Mouse (Mus musculus) midbrain, embryonic 12.5 days (tissue): ENCODE data around the gene Bicd2. TPM values are rescaled to one million over a fixed set of nuclear protein-coding genes. Genes with fewer than 3 reads are reported as not detected.

ENCODE experiments used
- ATAC-seq: fragments of 200-750 bp; cut with Nextera tagmentation; 2 replicates; pipeline ENCODE4 v1.8.0; 2017; ENCODE audit warnings: low read depth, moderate TSS enrichment, moderate library complexity; ENCODE audit not compliant: low FRiP score
- H3K27ac ChIP-seq: fragments of 300-500 bp; sonication (generic); replicated peaks from 2 replicates; pipeline ENCODE4 v1.5.1; 2016; ENCODE audit warnings: mild to moderate bottlenecking
- H3K27me3 ChIP-seq: fragments of 300-500 bp; sonication (generic); 2 replicates; pipeline ENCODE4 v1.6.1; 2016; ENCODE audit warnings: mild to moderate bottlenecking
- H3K36me3 ChIP-seq: fragments of 300-500 bp; sonication (generic); 2 replicates; pipeline ENCODE4 v1.6.1; 2016
- H3K4me1 ChIP-seq: fragments of 300-500 bp; sonication (generic); 2 replicates; pipeline ENCODE4 v1.6.1; 2016
- H3K4me2 ChIP-seq: fragments of 300-500 bp; sonication (generic); replicated peaks from 2 replicates; pipeline ENCODE4 v1.6.1; 2016; ENCODE audit warnings: mild to moderate bottlenecking, moderate library complexity
- H3K4me3 ChIP-seq: fragments of 300-500 bp; sonication (generic); 2 replicates; pipeline ENCODE4 v1.5.1; 2016; ENCODE audit warnings: mild to moderate bottlenecking
- H3K9ac ChIP-seq: fragments of 300-500 bp; sonication (generic); replicated peaks from 2 replicates; pipeline ENCODE4 v1.6.1; 2016; ENCODE audit warnings: mild to moderate bottlenecking, moderate library complexity
- H3K9me3 ChIP-seq: fragments of 300-500 bp; sonication (generic); 2 replicates; pipeline ENCODE4 v1.6.1; 2016; ENCODE audit warnings: mild to moderate bottlenecking
- WGBS: fragments of 180-500 bp; shearing (Covaris S2); methylation state at CpG from one replicate; pipeline ENCODE4 v1.1.7; 2016; 5-methylcytosine and 5-hydroxymethylcytosine counted together
- polyA plus RNA-seq: library from polyadenylated mRNA; unstranded; fragments of >200 nt; fragmentation: Nextera tagmentation; extraction: Ambion mirVana; gene quantifications from 2 replicates; pipeline ENCODE4 v1.2.1, GENCODE M21; 2016

The Bicd2 gene
- polyA plus RNA-seq, 1 experiment from 2014 or later: 36.7 TPM

DNA sequence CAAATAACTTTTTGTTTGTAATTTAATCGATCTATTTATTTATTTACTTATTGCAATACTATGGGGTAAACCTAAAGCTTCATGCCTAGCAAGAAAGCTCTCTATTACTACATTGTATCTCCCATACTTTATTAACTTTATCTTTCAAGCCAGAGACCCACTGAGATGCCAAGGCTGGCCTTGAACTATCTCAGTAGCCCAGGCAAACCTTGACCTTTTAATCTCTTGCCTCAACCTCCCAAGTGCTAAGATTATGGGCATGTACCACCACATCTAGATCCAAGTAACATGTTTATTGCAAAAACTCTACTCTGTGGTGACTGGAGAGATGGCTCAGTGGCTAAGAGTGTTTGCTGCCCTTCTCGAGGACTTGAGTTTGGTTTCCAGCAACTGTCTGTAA is 8.1 kb upstream of the Bicd2 start:
- no peak for ATAC-seq
- Histone ChIP-seq H3K9me3 (no peaks in the 10 kb centered on the region), H3K4me2 (no peak overlapping the region), H3K36me3 (no peaks in the 10 kb centered on the region), H3K27me3 (no peaks in the 10 kb centered on the region), H3K9ac (no peak overlapping the region), H3K4me1 (no peaks in the 10 kb centered on the region), H3K4me3 (no peak overlapping the region), H3K27ac (no peak overlapping the region)
- WGBS: 79% methylated on average over 2 of the region's 2 CpGs

DNA sequence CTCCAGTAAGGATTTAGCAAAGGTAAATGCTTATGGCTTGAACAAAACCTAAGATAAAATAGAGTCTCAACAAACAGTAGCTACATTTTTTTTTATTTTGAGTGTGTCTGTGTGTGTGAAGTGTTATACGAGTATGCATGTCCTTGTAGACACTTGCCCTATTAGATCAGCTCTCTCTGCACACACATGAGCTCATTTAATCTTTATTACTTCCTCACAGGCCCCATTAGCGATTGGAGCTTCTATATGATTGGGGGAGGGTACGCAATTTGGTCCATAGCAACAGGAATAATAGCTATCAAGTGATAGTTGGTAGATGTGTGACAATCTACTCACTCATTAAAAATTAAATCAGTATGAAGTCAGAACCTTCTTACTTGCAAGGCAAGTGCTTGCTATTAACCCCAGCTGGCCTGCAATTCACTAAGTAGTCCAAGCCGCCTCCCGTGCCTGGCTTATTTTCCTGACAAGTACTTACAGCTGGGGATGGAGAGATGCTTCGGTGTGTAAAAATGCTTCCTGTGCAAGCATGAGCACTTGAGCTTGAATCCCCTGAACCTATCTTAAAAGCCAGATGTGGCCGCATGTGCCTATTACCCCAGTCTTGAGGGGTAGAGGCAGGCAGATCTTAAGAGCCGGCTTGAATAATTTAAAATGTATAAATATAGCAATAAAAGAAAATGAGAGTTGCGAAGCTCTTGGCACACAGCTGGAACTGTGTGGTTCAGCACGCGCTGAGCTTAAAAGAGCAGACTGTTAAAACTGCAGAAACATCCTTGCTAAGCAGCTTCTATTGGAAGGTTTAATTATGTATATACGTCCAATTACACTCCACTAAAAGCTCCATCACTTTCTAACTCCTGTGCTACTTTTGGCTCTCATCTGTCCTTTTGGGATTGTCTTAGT is 6.1 kb upstream of the Bicd2 start:
- Histone ChIP-seq H3K27ac (no peak overlapping the region), H3K4me3 (no peak overlapping the region), H3K27me3 (no peaks in the 10 kb centered on the region), H3K4me1 (peaks cover 4% of the 10 kb centered on the region), H3K9ac (no peak overlapping the region), H3K36me3 (no peaks in the 10 kb centered on the region), H3K9me3 (no peaks in the 10 kb centered on the region), H3K4me2 (no peak overlapping the region)
- ATAC-seq: no peak
- WGBS: 89% methylated on average over 12 of the region's 12 CpGs

DNA sequence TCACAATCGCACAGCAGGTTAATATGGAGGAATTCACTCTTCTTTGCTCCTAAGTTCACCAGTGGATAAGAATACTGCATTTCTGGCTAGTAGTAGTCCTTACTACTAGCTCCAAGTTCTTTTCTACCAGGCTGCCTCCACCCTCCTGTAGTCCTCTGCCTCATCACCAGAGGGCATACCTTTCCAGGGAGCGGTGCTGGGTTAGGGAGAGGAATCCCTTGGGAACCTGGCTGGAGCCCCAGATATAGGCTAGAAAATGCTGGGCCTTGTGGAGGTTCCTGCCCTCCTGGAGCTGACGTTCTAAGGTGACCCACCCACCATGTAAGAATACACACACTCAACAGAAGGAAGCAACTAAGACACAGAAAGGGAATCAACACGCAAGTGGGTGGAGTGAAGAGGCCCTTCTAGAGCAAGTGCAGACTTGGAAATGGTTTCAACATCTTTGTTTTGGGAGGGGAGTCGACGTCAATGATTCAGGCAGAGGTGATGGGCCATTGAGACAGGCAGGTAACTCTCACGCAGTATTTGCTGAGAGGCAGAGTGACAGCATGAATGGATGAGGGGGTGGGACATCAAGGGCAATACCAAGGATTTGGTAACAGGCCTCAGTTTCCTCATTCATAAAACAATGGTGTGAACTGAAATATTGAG is 2.4 kb upstream of the Bicd2 start:
- ATAC-seq: no peak

DNA sequence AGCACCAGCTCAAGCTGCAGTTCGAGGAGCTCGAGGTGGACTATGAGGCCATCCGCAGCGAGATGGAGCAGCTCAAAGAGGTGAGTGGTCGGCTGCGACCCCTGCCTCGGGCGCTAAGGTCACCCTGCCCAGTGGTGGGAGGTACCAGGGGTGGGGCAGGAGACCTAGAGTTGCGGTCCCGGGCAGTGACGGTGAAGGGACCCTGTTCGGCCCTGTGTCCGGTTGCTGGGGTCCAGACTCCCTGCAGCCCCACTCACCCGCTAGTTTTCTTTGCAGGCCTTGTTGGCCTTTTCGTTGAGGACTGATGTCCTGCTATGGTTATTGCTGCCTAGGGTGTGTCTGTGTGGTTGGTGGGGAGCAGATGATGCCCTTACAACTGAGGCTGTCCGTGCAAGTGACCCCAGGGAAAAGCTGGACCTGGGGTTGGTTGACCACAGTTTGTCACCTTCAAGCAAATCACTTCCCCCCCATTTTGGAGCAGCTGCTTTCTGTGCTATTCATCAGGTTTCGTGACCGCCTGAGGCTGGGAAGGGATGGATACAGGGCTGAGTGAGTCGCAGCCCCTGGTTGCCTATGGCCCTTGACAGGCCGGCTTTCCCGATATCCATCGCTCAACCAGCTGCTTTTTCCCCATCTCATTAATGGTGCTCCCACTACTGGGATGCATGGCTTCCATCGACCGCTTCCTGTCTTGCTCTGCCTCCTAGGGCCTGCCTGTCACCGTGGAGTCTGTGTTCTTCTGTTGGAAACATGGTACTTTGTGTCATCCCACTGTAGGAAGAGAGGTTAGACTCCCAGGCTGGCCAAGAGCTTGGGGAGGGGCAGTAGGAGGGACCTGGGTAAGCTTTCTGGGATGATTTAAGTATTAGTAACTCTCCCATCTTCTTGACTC is 692 bp downstream of the Bicd2 start:
- Histone ChIP-seq H3K27me3 (no peaks in the 10 kb centered on the region), H3K9ac (peak overlapping the region; percentile 79), H3K4me1 (peaks cover 47% of the 10 kb centered on the region), H3K36me3 (no peaks in the 10 kb centered on the region), H3K9me3 (no peaks in the 10 kb centered on the region), H3K27ac (peak overlapping the region; percentile 50; the same call in 1 of the 2 replicates), H3K4me3 (peak overlapping the region; percentile 73), H3K4me2 (peak overlapping the region; percentile 79)
- no peak for ATAC-seq
- 12% methylated on average over 25 of the region's 25 CpGs for WGBS

More for the DNA sequence above, 2.4 kb upstream of the Bicd2 start:
- Histone ChIP-seq H3K36me3 (no peaks in the 10 kb centered on the region), H3K4me3 (no peak overlapping the region), H3K4me2 (no peak overlapping the region), H3K27ac (no peak overlapping the region), H3K27me3 (no peaks in the 10 kb centered on the region), H3K9me3 (no peaks in the 10 kb centered on the region), H3K4me1 (peaks cover 30% of the 10 kb centered on the region), H3K9ac (no peak overlapping the region)
- WGBS: 80% methylated on average over 7 of the region's 7 CpGs

DNA sequence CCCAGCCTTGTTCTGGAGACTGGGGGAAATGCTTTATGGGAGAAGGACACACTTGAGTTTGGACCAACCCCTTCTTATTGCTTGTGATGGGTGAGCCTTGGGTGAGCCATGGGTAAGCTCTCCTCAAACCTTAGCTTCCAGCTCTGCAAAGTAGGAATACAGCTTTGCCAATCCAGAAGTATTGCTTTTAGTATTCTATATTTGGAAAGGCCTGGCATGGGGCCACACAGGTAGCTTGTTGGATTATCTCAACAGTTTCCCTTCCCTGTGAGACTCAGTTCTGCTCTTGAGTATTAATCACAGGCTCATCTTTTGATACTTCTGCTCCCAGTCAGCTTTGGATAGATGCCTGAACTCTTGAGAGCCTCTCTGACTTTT is 1.3 kb downstream of the Bicd2 start:
- Histone ChIP-seq H3K4me2 (peak overlapping the region; percentile 79), H3K27ac (no peak overlapping the region), H3K4me3 (peak overlapping the region; percentile 73), H3K27me3 (no peaks in the 10 kb centered on the region), H3K36me3 (no peaks in the 10 kb centered on the region), H3K9me3 (no peaks in the 10 kb centered on the region), H3K4me1 (peaks cover 47% of the 10 kb centered on the region), H3K9ac (peak overlapping the region; percentile 79)
- ATAC-seq: no peak

DNA sequence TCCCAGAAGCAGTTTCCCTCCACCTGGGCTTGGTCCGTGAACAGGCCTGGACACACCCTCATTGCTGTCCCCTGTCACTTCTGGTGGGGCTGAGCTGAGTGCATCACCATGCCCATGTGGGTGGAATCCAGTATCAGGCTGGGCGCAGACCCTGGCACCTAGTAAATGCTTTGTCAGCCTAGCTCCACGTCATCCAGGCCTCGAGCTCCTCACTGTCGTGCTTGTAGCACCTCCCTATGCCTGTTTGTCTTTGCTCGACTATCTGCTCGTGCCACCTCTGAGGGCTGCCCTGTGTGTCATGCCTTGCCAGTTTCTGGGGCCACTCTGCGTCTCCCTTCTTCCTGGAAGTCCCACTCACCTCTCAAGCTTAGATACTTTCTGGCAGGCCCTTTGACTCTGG is 3.2 kb downstream of the Bicd2 start:
- Histone ChIP-seq H3K4me3 (no peak overlapping the region), H3K4me1 (peaks cover 54% of the 10 kb centered on the region), H3K27ac (no peak overlapping the region), H3K9me3 (no peaks in the 10 kb centered on the region), H3K27me3 (no peaks in the 10 kb centered on the region), H3K9ac (no peak overlapping the region), H3K4me2 (no peak overlapping the region), H3K36me3 (no peaks in the 10 kb centered on the region)
- ATAC-seq: no peak
- 96% methylated on average over 8 of the region's 8 CpGs for WGBS

DNA sequence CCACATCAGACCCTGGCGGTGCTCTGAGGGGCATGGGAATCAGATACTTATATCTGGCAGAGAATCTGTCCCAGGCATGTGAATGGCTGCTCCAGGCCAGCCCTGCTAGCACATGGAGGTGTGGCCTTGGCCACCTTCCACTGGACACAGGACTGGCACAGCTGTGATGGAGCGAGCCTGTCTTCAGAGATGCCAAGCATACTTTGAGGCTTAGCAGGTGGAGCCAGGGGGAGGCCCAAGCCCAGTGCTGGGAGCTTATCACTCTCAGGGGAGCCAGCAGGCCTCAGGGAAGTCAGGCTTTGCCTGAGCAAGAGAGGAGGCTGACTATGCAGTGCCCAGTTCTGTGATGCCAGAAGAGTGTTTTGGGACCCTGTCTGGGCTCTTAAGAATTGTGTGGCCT is 4.1 kb downstream of the Bicd2 start:
- peaks cover 49% of the 10 kb centered on the region for H3K4me1 ChIP-seq
- no peak for ATAC-seq
- no peak overlapping the region for H3K9ac ChIP-seq

DNA sequence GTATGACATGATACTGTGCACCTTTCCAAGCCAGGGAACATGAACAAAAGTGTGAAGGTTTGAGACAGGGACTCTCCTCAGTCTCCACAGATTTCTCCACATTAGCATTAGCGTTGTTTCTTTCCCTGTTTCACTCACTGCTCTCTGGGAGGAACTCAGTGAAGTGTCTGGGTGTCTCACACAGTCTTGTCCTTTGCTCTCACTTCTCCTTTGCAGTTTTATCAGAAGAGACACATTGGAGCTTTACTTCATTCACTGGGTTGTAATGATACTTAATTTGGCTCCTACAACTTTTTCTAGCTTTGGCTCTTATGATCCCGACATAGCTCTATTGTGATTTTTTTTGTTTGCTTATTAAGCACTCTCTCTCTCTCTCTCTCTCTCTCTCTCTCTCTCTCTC is 7.1 kb downstream of the Bicd2 start:
- WGBS: 91% methylated on average over 2 of the region's 2 CpGs
- Histone ChIP-seq H3K27ac (no peak overlapping the region), H3K27me3 (no peaks in the 10 kb centered on the region), H3K9me3 (no peaks in the 10 kb centered on the region), H3K4me2 (no peak overlapping the region), H3K4me3 (no peak overlapping the region), H3K36me3 (no peaks in the 10 kb centered on the region), H3K9ac (no peak overlapping the region), H3K4me1 (peaks cover 45% of the 10 kb centered on the region)
- ATAC-seq: no peak

More for the DNA sequence above, 4.1 kb downstream of the Bicd2 start:
- 90% methylated on average over 2 of the region's 2 CpGs for WGBS
- Histone ChIP-seq H3K9me3 (no peaks in the 10 kb centered on the region), H3K27ac (no peak overlapping the region), H3K36me3 (no peaks in the 10 kb centered on the region), H3K4me3 (no peak overlapping the region), H3K27me3 (no peaks in the 10 kb centered on the region), H3K4me2 (no peak overlapping the region)

DNA sequence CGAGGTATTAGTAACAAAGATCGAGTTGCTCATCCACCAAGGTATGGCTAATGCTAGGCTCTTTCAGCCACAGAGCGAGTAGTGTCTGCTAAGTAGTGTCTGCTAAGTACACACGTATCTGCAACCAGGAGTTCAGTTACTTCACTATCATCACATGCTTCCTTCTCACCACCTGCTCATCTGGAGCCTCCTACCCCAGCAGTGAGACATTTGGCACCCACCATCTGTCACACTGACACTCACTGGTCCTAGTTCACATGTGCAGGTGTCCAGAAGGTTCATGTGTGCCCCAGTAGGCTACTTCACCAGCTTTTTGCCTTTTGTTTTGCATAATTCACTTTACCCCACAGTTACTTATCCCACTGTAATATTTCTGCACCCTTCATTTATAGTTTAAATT is 8.0 kb downstream of the Bicd2 start:
- no peak for ATAC-seq
- WGBS: 92% methylated on average over 4 of the region's 4 CpGs
- Histone ChIP-seq H3K9ac (no peak overlapping the region), H3K27me3 (no peaks in the 10 kb centered on the region), H3K4me3 (no peak overlapping the region), H3K36me3 (no peaks in the 10 kb centered on the region), H3K9me3 (no peaks in the 10 kb centered on the region), H3K4me1 (peaks cover 37% of the 10 kb centered on the region), H3K27ac (no peak overlapping the region), H3K4me2 (no peak overlapping the region)

DNA sequence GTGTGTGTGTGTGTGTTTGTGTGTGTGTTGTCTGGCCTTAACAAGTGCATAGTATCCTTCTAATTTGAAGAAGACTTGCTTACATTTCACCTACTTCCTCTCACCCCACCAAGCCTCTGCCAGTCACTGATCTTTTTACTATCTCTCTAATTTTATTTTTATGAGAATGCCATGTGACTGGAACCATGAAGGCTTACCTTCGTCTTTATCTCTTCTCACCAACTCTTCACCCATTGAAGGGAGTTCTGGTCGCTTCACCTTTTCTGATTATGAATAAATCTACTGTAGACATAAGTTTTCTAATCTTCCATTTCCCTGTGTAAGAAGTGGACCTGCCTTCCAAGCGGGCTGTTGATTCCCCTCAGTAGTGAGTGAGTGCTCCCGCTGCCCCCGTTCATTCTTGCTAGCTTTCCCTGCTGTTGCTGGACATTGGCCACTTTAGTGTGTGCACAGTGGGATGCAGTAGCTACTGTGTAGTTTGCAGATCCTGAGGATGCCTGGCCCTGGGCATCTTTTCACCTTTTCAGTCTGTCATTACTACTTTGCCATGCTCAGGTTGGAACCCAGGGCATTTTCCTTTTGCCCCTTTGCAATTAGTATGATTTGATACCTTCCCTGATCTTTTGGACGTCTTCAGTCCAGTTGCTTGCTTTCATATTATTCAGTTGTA is 8.6 kb downstream of the Bicd2 start:
- WGBS: 93% methylated on average over 6 of the region's 6 CpGs
- H3K4me2 ChIP-seq: no peak overlapping the region
- H3K36me3 ChIP-seq: no peaks in the 10 kb centered on the region
- peaks cover 31% of the 10 kb centered on the region for H3K4me1 ChIP-seq
- no peaks in the 10 kb centered on the region for H3K9me3 ChIP-seq
- no peaks in the 10 kb centered on the region for H3K27me3 ChIP-seq
- no peak overlapping the region for H3K4me3 ChIP-seq
- no peak for ATAC-seq
- no peak overlapping the region for H3K27ac ChIP-seq
- no peak overlapping the region for H3K9ac ChIP-seq

DNA sequence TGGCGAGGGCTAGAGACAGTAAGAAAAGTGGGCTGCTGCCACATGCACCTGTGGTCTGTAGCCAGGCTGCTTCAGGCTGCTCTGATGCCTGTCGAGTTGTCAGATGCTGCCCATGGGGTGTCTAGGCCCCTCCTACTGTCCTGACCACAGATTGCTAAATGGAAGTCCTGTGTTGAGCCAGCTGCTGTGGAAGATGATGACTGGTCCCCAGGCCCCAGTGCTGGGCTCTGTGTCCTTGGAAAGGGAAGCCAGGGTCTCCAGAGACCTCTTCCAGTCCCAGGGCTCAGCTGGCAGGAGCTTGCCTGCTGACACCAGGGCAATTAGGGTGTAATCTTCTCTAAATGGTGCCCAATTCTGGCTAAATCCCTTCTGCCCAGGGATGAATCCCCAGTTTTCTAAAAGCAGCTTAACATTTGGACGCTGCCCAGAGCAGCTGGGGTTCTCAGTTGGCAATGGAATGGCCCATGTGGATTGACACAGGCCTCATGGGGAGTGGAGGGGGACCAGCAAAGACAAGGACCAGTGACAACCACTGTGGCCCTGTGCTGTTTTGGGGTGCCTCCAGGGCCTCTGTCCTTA is 11.3 kb downstream of the Bicd2 start:
- WGBS: 42% methylated on average over 3 of the region's 3 CpGs
- peak overlapping the region; percentile 60 for H3K27ac ChIP-seq
- H3K4me1 ChIP-seq: peaks cover 26% of the 10 kb centered on the region
- no peak overlapping the region for H3K9ac ChIP-seq
- no peak overlapping the region for H3K4me2 ChIP-seq
- no peaks in the 10 kb centered on the region; the same call in 1 of the 2 replicates for H3K36me3 ChIP-seq
- H3K9me3 ChIP-seq: no peaks in the 10 kb centered on the region
- peak; percentile 78 for ATAC-seq
- H3K4me3 ChIP-seq: no peak overlapping the region
- H3K27me3 ChIP-seq: no peaks in the 10 kb centered on the region
